Mouse (Mus musculus): ENCODE results near the gene Tbl1x. TPM values are rescaled to one million over a fixed set of nuclear protein-coding genes. Genes with fewer than 3 reads are reported as not detected.

Tbl1x gene
- polyA plus RNA-seq, 1 experiment from 2014 or later, result 82.8 TPM

DNA sequence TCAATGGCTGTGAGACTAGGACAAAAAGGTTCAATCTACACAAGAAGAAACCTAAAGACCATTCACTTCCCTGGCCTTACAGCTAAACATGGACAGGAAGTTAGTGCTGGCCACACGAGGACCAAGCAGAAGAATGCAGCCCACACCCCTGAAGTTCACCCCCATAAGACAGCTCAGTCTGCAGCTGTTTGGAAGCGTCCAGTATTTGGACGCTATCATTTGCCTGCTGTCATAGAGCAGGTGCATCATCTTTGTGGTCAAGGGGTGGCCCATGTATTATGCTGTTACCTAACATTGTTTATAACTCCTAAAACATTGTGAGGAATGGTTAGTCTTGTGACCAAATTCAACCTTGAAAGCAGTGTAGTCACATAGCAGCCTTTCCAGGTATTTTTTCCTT is 151.2 kb downstream of the Tbl1x start:
- no peak overlapping the region for H3K4me3 ChIP-seq (ENCODE audit: low read depth, low read length)
- no peak for ATAC-seq (ENCODE audit: insufficient read depth)

DNA sequence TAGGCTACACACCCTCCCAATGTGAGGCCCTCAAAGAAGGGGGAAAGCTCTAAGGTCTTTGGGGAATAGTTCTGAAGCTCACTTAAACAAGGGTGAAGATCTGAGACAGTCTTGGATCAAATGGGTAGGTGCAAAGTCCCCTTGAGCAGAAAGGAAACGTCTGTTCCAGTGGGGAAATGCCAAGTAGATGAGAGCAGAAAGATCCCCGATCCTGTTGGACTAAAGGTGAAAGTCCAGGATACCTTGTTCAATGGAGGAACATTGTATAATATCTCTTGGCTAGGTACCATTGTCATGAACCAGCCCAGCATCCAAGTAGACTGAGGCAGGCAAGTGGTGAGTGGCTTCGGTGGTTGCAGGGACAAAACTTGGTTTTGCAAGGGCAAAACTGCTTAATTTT is 152.5 kb downstream of the Tbl1x start:
- TF ChIP-seq CTCF (IDR thresholded peaks at IDR 0.05; ENCODE audit: low read depth), result no peak
- 69% methylated on average over 3 of the region's 3 CpGs for WGBS
- H3K27ac ChIP-seq (ENCODE audit: low read depth), result no peak overlapping the region
- no peak overlapping the region for H3K4me3 ChIP-seq (ENCODE audit: low read depth, low read length)
- H3K4me2 ChIP-seq, result no peak overlapping the region
- no peak overlapping the region for H3K9ac ChIP-seq
- H3K4me1 ChIP-seq (ENCODE audit: insufficient read depth), result no peaks in the 10 kb centered on the region
- no peaks in the 10 kb centered on the region for H3K27me3 ChIP-seq (ENCODE audit: insufficient read depth, low read length)
- DNase-seq (no peak), ATAC-seq (ENCODE audit: insufficient read depth) (no peak)
- peaks cover 15% of the 10 kb centered on the region for H3K36me3 ChIP-seq (ENCODE audit: insufficient read depth)
- no peaks in the 10 kb centered on the region for H3K9me3 ChIP-seq (ENCODE audit: low read depth, low read length)

More for the DNA sequence above, 151.2 kb downstream of the Tbl1x start:
- no peak overlapping the region for H3K27ac ChIP-seq (ENCODE audit: low read depth)
- 77% methylated on average over 3 of the region's 3 CpGs for WGBS
- peaks cover 15% of the 10 kb centered on the region for H3K36me3 ChIP-seq (ENCODE audit: insufficient read depth)
- H3K27me3 ChIP-seq (ENCODE audit: insufficient read depth, low read length), result no peaks in the 10 kb centered on the region
- no peak overlapping the region for H3K9ac ChIP-seq
- DNase-seq, result no peak
- no peaks in the 10 kb centered on the region for H3K9me3 ChIP-seq (ENCODE audit: low read depth, low read length)
- no peaks in the 10 kb centered on the region for H3K4me1 ChIP-seq (ENCODE audit: insufficient read depth)
- no peak overlapping the region for H3K4me2 ChIP-seq
- no peak for TF ChIP-seq CTCF (IDR thresholded peaks at IDR 0.05; ENCODE audit: low read depth)

DNA sequence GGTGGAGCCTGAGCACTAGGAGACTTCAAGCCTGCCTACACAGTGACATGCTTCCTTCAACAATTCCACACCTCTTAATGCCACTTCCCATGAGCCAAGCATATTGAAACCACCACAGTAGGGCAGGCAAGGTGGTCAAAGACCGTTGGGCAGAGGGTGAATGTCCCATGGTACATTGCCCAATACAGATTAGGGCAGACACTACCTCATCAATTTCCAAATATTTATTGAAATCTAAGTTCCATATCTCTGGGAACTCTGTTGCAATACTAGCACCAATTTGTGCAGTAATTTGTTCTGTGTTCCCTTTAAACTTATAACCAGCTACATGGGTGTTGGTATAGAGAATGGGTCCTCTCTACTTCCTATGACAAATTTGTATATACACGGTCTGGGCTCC is 154.2 kb downstream of the Tbl1x start:
- H3K9me3 ChIP-seq (ENCODE audit: low read depth, low read length), result no peaks in the 10 kb centered on the region
- no peaks in the 10 kb centered on the region for H3K27me3 ChIP-seq (ENCODE audit: insufficient read depth, low read length)
- DNase-seq (no peak), ATAC-seq (ENCODE audit: insufficient read depth) (no peak)
- no peaks in the 10 kb centered on the region for H3K4me1 ChIP-seq (ENCODE audit: insufficient read depth)
- H3K9ac ChIP-seq, result no peak overlapping the region
- no peak overlapping the region for H3K4me3 ChIP-seq (ENCODE audit: low read depth, low read length)
- H3K27ac ChIP-seq (ENCODE audit: low read depth), result no peak overlapping the region
- H3K36me3 ChIP-seq (ENCODE audit: insufficient read depth), result no peaks in the 10 kb centered on the region; the same call in 1 of the 2 replicates
- H3K4me2 ChIP-seq, result no peak overlapping the region
- no peak for TF ChIP-seq CTCF (IDR thresholded peaks at IDR 0.05; ENCODE audit: low read depth)
- 76% methylated on average over 2 of the region's 2 CpGs for WGBS

DNA sequence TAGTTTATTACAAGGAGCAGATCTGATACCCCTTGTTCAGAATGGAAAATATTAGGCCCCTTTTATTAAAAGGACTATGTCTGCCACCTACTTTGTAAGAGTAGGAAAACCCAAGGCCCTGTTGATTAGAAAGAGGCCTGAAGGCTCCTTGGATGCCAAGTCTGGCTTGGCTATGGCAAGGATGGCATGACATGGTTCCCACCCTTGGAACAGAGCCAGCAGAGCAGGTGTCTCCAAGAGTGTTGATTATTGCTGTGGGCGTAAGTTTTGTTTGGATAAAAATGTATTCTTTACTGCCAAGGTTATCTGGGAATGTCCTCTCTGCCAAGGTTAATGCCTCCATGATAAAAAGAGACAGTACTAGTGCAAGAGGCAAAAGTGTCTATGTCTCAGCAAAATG is 156.1 kb downstream of the Tbl1x start:
- Histone ChIP-seq H3K9me3 (ENCODE audit: low read depth, low read length) (no peaks in the 10 kb centered on the region), H3K4me1 (ENCODE audit: insufficient read depth) (no peaks in the 10 kb centered on the region), H3K4me2 (no peak overlapping the region), H3K27ac (ENCODE audit: low read depth) (no peak overlapping the region), H3K27me3 (ENCODE audit: insufficient read depth, low read length) (no peaks in the 10 kb centered on the region), H3K36me3 (ENCODE audit: insufficient read depth) (no peaks in the 10 kb centered on the region), H3K9ac (no peak overlapping the region), H3K4me3 (ENCODE audit: low read depth, low read length) (no peak overlapping the region)
- ATAC-seq (ENCODE audit: insufficient read depth) (no peak), DNase-seq (no peak)
- TF ChIP-seq CTCF (IDR thresholded peaks at IDR 0.05; ENCODE audit: low read depth), result no peak
- 54% methylated on average over 1 of the region's 1 CpGs for WGBS

DNA sequence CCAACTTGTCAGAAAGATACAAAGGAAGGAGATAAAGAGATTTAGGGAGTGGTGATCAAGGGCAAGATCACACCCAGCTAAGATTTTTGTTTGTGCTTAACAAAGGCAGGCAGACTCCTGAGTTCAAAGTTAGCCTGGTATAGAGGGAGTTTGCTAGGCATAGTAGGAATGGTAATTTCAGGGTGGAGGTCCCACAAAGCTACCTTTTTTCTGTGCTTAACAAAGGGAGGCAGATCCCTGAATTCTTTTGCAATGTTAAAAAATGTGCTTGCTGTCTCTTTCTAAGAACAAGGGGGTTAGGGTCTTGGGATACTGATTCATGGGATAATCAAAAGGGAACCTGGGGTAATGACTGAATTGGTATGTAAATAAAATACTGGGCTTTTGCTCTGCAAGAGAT is 156.6 kb downstream of the Tbl1x start:
- no peak for TF ChIP-seq CTCF (IDR thresholded peaks at IDR 0.05; ENCODE audit: low read depth)

DNA sequence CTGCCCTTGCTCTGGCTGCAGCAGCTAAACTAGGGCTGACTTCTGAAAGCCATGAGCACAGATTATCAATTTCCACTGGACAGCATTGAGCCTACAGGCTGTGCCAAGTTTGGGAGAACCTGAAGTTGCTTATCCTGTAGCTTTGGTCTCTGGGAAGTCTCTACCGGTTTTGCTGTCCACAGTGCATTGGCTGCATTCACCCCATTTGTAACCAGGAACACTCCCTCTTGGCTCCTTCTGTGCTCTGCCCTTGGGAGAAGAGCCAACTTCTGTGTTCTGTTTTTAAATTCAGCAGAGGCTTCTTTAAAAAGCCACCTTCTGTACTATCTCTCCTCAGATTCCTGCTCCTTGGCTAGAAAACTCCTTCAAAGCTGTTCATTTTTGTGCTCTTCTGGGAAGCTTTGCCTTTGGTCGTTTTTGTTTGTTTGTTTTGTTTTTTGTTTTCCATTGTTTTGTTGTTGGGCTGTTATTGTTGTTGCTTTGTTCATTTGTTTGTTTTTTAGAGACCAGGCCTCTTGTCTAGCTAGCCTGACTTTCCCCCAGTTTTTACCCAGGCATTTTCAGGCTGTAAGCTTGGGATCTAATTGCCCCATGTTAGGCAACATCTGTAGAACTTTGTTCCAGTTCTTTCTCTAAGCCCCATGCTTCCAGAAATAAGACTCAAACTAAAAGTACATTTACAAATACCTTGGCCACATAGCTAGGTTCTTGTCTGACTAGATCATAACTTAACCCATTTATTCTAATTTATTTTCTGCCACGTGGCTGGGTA is 159.2 kb downstream of the Tbl1x start:
- H3K9ac ChIP-seq, result no peak overlapping the region
- DNase-seq (peak; percentile 23), ATAC-seq (ENCODE audit: insufficient read depth) (no peak)
- no peaks in the 10 kb centered on the region for H3K9me3 ChIP-seq (ENCODE audit: low read depth, low read length)
- no peaks in the 10 kb centered on the region for H3K36me3 ChIP-seq (ENCODE audit: insufficient read depth)
- TF ChIP-seq CTCF (IDR thresholded peaks at IDR 0.05; ENCODE audit: low read depth), result no peak
- no peaks in the 10 kb centered on the region for H3K4me1 ChIP-seq (ENCODE audit: insufficient read depth)
- no peaks in the 10 kb centered on the region for H3K27me3 ChIP-seq (ENCODE audit: insufficient read depth, low read length)
- H3K4me3 ChIP-seq (ENCODE audit: low read depth, low read length), result no peak overlapping the region
- no peak overlapping the region for H3K4me2 ChIP-seq
- 54% methylated on average over 3 of the region's 3 CpGs for WGBS
- H3K27ac ChIP-seq (ENCODE audit: low read depth), result no peak overlapping the region

More for the DNA sequence above, 156.6 kb downstream of the Tbl1x start:
- ATAC-seq (ENCODE audit: insufficient read depth) (no peak), DNase-seq (no peak)
- Histone ChIP-seq H3K9ac (no peak overlapping the region), H3K9me3 (ENCODE audit: low read depth, low read length) (no peaks in the 10 kb centered on the region), H3K4me1 (ENCODE audit: insufficient read depth) (no peaks in the 10 kb centered on the region), H3K4me3 (ENCODE audit: low read depth, low read length) (no peak overlapping the region), H3K4me2 (no peak overlapping the region), H3K27me3 (ENCODE audit: insufficient read depth, low read length) (no peaks in the 10 kb centered on the region), H3K27ac (ENCODE audit: low read depth) (no peak overlapping the region), H3K36me3 (ENCODE audit: insufficient read depth) (no peaks in the 10 kb centered on the region)
